Mouse (Mus musculus): ENCODE data around the gene Nek11. TPM values are rescaled to one million over a fixed set of nuclear protein-coding genes. Genes with fewer than 3 reads are reported as not detected.

Gene Nek11
- polyA plus RNA-seq, 1 experiment from 2014 or later = 0.18 TPM

DNA sequence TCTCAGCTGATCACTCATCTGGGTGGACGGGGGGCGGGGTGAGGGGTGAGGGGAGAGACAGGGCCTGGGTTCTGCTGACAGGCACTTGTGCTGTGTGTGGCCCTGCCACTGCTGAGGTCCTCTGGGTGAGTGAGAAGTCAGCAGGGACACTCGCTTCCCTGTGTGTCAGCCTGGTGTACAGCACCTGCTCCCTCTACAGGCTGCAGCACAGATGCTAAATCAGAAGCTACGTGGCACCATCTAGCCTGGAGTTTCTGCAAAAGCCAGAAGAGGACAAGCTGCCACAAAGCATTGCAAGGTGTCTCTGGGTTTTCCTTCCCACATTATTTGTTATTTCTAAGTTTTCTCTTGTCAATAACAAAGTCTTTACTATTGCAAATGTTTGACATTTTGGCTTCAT, 180.9 kb downstream of the Nek11 start:
- no peak for ATAC-seq (ENCODE audit: insufficient number of reproducible peaks, insufficient read depth, low FRiP score, low read depth)
- Histone ChIP-seq H3K9me3 (ENCODE audit: control insufficient read depth, low read length) (no peaks in the 10 kb centered on the region), H3K27ac (replicated peaks in 1 of 2; ENCODE audit: control insufficient read depth in 1 of 2, insufficient read depth in 1 of 2, low read depth in 2 of 2, low read length in 2 of 2) (no peak overlapping the region), H3K4me2 (ENCODE audit: low read length) (no peak overlapping the region), H3K4me3 (ENCODE audit: control insufficient read depth in 1 of 2, insufficient read depth in 1 of 2, low read depth in 1 of 2, low read length in 2 of 2) (no peak overlapping the region), H3K36me3 (ENCODE audit: control insufficient read depth, insufficient read depth, low read length) (no peaks in the 10 kb centered on the region), H3K27me3 (ENCODE audit: control insufficient read depth, insufficient read depth, low read length) (no peaks in the 10 kb centered on the region), H3K9ac (ENCODE audit: low read length) (no peak overlapping the region), H3K4me1 (ENCODE audit: control insufficient read depth in 2 of 2, insufficient read depth in 2 of 2, low read length in 2 of 2) (no peaks in the 10 kb centered on the region)
- 31% methylated on average over 4 of the region's 4 CpGs for WGBS

DNA sequence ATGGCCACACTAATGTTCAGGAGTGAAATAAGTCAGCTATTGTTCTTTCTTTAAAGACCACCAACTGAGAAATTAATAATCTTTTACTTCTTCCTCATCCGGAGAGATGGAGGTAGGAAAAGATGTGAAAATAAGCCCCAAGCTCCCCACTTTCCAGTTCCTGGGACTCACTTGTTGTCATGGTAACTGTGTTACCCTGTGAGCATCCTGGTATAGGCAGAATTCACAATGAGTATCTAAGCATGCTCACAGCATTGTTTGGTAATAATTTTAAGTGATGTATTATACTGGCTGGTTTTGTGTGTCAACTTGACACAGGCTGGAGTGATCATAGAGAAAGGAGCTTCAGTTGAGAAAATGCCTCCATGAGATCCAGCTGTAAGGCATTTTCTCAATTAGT, 195.0 kb downstream of the Nek11 start:
- H3K9ac ChIP-seq (ENCODE audit: low read length) = no peak overlapping the region
- H3K9me3 ChIP-seq (ENCODE audit: control insufficient read depth, low read length) = 0 out of 2 replicates have a peak, but pooled peaks cover 4% of the 10 kb centered on the region
- H3K4me2 ChIP-seq (ENCODE audit: low read length) = no peak overlapping the region
- no peaks in the 10 kb centered on the region for H3K4me1 ChIP-seq (ENCODE audit: control insufficient read depth in 2 of 2, insufficient read depth in 2 of 2, low read length in 2 of 2)
- H3K36me3 ChIP-seq (ENCODE audit: control insufficient read depth, insufficient read depth, low read length) = no peaks in the 10 kb centered on the region
- WGBS = 81% methylated on average over 1 of the region's 1 CpGs
- no peak for ATAC-seq (ENCODE audit: insufficient number of reproducible peaks, insufficient read depth, low FRiP score, low read depth)
- no peak overlapping the region for H3K27ac ChIP-seq (replicated peaks in 1 of 2; ENCODE audit: control insufficient read depth in 1 of 2, insufficient read depth in 1 of 2, low read depth in 2 of 2, low read length in 2 of 2)
- H3K27me3 ChIP-seq (ENCODE audit: control insufficient read depth, insufficient read depth, low read length) = no peaks in the 10 kb centered on the region
- H3K4me3 ChIP-seq (ENCODE audit: control insufficient read depth in 1 of 2, insufficient read depth in 1 of 2, low read depth in 1 of 2, low read length in 2 of 2) = no peak overlapping the region

- Histone ChIP-seq H3K27me3 (ENCODE audit: control insufficient read depth, insufficient read depth, low read length) (no peaks in the 10 kb centered on the region), H3K27ac (replicated peaks in 1 of 2; ENCODE audit: control insufficient read depth in 1 of 2, insufficient read depth in 1 of 2, low read depth in 2 of 2, low read length in 2 of 2) (no peak overlapping the region), H3K4me2 (ENCODE audit: low read length) (no peak overlapping the region), H3K4me3 (ENCODE audit: control insufficient read depth in 1 of 2, insufficient read depth in 1 of 2, low read depth in 1 of 2, low read length in 2 of 2) (no peak overlapping the region), H3K4me1 (ENCODE audit: control insufficient read depth in 2 of 2, insufficient read depth in 2 of 2, low read length in 2 of 2) (no peaks in the 10 kb centered on the region), H3K9me3 (ENCODE audit: control insufficient read depth, low read length) (no peaks in the 10 kb centered on the region), H3K9ac (ENCODE audit: low read length) (no peak overlapping the region), H3K36me3 (ENCODE audit: control insufficient read depth, insufficient read depth, low read length) (no peaks in the 10 kb centered on the region)
- WGBS = 57% methylated on average over 3 of the region's 3 CpGs
- no peak for ATAC-seq (ENCODE audit: insufficient number of reproducible peaks, insufficient read depth, low FRiP score, low read depth)
Measured at GRCm38 (mm10) chr9:105186725-105187124, 208.6 kb downstream of the Nek11 start.

GRCm38 (mm10) chr9:105182392-105182791, 212.9 kb downstream of the Nek11 start:
- 73% methylated on average over 3 of the region's 3 CpGs for whole genome bisulfite sequencing
- H3K27ac ChIP-seq (replicated peaks in 1 of 2; ENCODE audit: control insufficient read depth in 1 of 2, insufficient read depth in 1 of 2, low read depth in 2 of 2, low read length in 2 of 2) = no peak overlapping the region
- H3K27me3 ChIP-seq (ENCODE audit: control insufficient read depth, insufficient read depth, low read length) = no peaks in the 10 kb centered on the region
- H3K9ac ChIP-seq (ENCODE audit: low read length) = no peak overlapping the region
- H3K4me2 ChIP-seq (ENCODE audit: low read length) = no peak overlapping the region
- no peak overlapping the region for H3K4me3 ChIP-seq (ENCODE audit: control insufficient read depth in 1 of 2, insufficient read depth in 1 of 2, low read depth in 1 of 2, low read length in 2 of 2)
- ATAC-seq (ENCODE audit: insufficient number of reproducible peaks, insufficient read depth, low FRiP score, low read depth) = no peak
- no peaks in the 10 kb centered on the region for H3K9me3 ChIP-seq (ENCODE audit: control insufficient read depth, low read length)
- H3K36me3 ChIP-seq (ENCODE audit: control insufficient read depth, insufficient read depth, low read length) = no peaks in the 10 kb centered on the region
- H3K4me1 ChIP-seq (ENCODE audit: control insufficient read depth in 2 of 2, insufficient read depth in 2 of 2, low read length in 2 of 2) = no peaks in the 10 kb centered on the region

DNA sequence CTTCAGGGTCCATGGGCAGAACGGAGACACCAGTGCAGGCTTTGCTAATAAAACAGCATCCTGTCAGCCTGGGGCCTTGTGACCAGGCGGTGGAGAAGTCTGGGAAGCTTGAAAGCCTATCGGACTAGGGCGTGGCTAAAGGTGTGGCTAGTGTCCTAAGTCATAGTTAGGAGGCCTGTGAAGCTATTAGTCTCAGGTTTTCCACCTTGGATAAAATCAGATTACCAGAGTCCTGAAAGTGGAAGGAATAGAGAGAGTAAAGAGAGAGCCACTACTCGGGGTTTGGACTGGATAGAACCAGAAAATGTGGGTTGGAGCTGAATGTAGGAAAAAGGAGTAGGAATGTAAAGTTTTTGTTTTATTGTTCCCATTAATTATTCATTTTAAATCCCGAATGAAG, 250.3 kb downstream of the Nek11 start, which contains the start of gene 1700080E11Rik:
TSS of gene 1700080E11Rik (minus strand) at position 101 of the 400 bp plus-strand sequence.
- no peaks in the 10 kb centered on the region for H3K36me3 ChIP-seq (ENCODE audit: control insufficient read depth, insufficient read depth, low read length)
- no peak within 1 kb of the TSS for H3K4me3 ChIP-seq (ENCODE audit: control insufficient read depth in 1 of 2, insufficient read depth in 1 of 2, low read depth in 1 of 2, low read length in 2 of 2)
- no peaks in the 10 kb centered on the region for H3K4me1 ChIP-seq (ENCODE audit: control insufficient read depth in 2 of 2, insufficient read depth in 2 of 2, low read length in 2 of 2)
- no peak within 1 kb of the TSS for H3K4me2 ChIP-seq (ENCODE audit: low read length)
- H3K9me3 ChIP-seq (ENCODE audit: control insufficient read depth, low read length) = no peaks in the 10 kb centered on the region
- H3K27ac ChIP-seq (replicated peaks in 1 of 2; ENCODE audit: control insufficient read depth in 1 of 2, insufficient read depth in 1 of 2, low read depth in 2 of 2, low read length in 2 of 2) = no peak within 1 kb of the TSS
- H3K9ac ChIP-seq (ENCODE audit: low read length) = no peak within 1 kb of the TSS
- no peak for ATAC-seq (ENCODE audit: insufficient number of reproducible peaks, insufficient read depth, low FRiP score, low read depth)
- 70% methylated on average over 6 of the region's 6 CpGs for WGBS
- no peaks in the 10 kb centered on the region for H3K27me3 ChIP-seq (ENCODE audit: control insufficient read depth, insufficient read depth, low read length)

DNA sequence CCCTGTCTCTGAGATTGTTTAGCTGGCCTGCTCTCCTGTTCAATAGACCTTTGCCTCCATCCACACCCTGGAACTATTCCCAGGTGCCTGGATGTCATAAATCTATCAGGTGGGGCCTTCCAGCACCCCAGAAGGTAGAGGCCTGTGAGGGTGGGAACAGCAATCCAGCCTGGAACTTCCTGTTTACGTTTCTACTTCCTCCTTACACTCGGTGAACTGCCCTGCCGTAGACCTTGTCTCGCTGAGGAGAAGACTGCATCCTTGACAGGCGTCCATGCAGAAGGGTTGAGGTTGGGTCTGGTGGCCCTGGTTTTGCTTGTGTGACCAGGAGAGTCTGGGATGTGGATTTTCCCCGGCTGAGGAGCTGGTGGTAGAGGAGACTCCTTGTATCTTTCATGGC, 256.1 kb downstream of the Nek11 start:
- H3K36me3 ChIP-seq (ENCODE audit: control insufficient read depth, insufficient read depth, low read length) = no peaks in the 10 kb centered on the region
- no peak overlapping the region for H3K9ac ChIP-seq (ENCODE audit: low read length)
- H3K4me2 ChIP-seq (ENCODE audit: low read length) = no peak overlapping the region
- no peak overlapping the region for H3K27ac ChIP-seq (replicated peaks in 1 of 2; ENCODE audit: control insufficient read depth in 1 of 2, insufficient read depth in 1 of 2, low read depth in 2 of 2, low read length in 2 of 2)
- H3K4me1 ChIP-seq (ENCODE audit: control insufficient read depth in 2 of 2, insufficient read depth in 2 of 2, low read length in 2 of 2) = no peaks in the 10 kb centered on the region
- 70% methylated on average over 6 of the region's 6 CpGs for WGBS
- no peak for ATAC-seq (ENCODE audit: insufficient number of reproducible peaks, insufficient read depth, low FRiP score, low read depth)
- no peaks in the 10 kb centered on the region for H3K9me3 ChIP-seq (ENCODE audit: control insufficient read depth, low read length)
- H3K27me3 ChIP-seq (ENCODE audit: control insufficient read depth, insufficient read depth, low read length) = no peaks in the 10 kb centered on the region
- no peak overlapping the region for H3K4me3 ChIP-seq (ENCODE audit: control insufficient read depth in 1 of 2, insufficient read depth in 1 of 2, low read depth in 1 of 2, low read length in 2 of 2)

DNA sequence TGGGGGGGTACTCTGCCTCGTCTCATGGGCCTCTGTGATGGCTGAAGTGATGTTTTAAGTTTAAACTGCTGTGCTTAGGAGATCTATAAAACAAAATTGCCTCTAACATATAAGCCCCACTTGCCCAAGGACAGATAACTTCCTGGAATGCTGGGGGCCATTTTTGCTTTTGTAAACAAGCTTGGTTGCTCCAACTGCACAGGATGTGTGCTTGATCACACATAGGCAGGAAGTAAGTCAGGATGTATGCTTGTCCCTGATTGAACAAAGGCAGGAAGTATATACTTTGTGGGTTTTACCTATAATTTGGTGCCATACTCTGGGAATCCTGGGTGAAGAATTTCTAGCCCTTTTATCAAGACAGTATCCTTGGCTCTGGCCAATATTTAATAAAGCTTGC, 258.9 kb downstream of the Nek11 start:
- no peak overlapping the region for H3K4me3 ChIP-seq (ENCODE audit: control insufficient read depth in 1 of 2, insufficient read depth in 1 of 2, low read depth in 1 of 2, low read length in 2 of 2)
- no peak for ATAC-seq (ENCODE audit: insufficient number of reproducible peaks, insufficient read depth, low FRiP score, low read depth)
- H3K4me2 ChIP-seq (ENCODE audit: low read length) = no peak overlapping the region
- H3K9me3 ChIP-seq (ENCODE audit: control insufficient read depth, low read length) = no peaks in the 10 kb centered on the region
- WGBS = 26% methylated on average over 1 of the region's 1 CpGs
- H3K36me3 ChIP-seq (ENCODE audit: control insufficient read depth, insufficient read depth, low read length) = no peaks in the 10 kb centered on the region
- H3K9ac ChIP-seq (ENCODE audit: low read length) = no peak overlapping the region
- H3K27ac ChIP-seq (replicated peaks in 1 of 2; ENCODE audit: control insufficient read depth in 1 of 2, insufficient read depth in 1 of 2, low read depth in 2 of 2, low read length in 2 of 2) = no peak overlapping the region
- H3K27me3 ChIP-seq (ENCODE audit: control insufficient read depth, insufficient read depth, low read length) = no peaks in the 10 kb centered on the region
- peaks cover 3 to 4% of the 10 kb centered on the region in 2 experiments; a peak in 2 of 4 replicates for H3K4me1 ChIP-seq (ENCODE audit: control insufficient read depth in 2 of 2, insufficient read depth in 2 of 2, low read length in 2 of 2)

GRCm38 (mm10) chr9:105134536-105134935, 260.8 kb downstream of the Nek11 start:
- H3K9me3 ChIP-seq (ENCODE audit: control insufficient read depth, low read length) = no peaks in the 10 kb centered on the region
- H3K9ac ChIP-seq (ENCODE audit: low read length) = no peak overlapping the region
- ATAC-seq (ENCODE audit: insufficient number of reproducible peaks, insufficient read depth, low FRiP score, low read depth) = no peak
- H3K27me3 ChIP-seq (ENCODE audit: control insufficient read depth, insufficient read depth, low read length) = no peaks in the 10 kb centered on the region
- no peak overlapping the region for H3K4me3 ChIP-seq (ENCODE audit: control insufficient read depth in 1 of 2, insufficient read depth in 1 of 2, low read depth in 1 of 2, low read length in 2 of 2)
- WGBS = 73% methylated on average over 5 of the region's 5 CpGs
- no peak overlapping the region for H3K4me2 ChIP-seq (ENCODE audit: low read length)
- peaks cover 4 to 10% of the 10 kb centered on the region in 2 experiments; a peak in 3 of 4 replicates for H3K4me1 ChIP-seq (ENCODE audit: control insufficient read depth in 2 of 2, insufficient read depth in 2 of 2, low read length in 2 of 2)
- no peaks in the 10 kb centered on the region for H3K36me3 ChIP-seq (ENCODE audit: control insufficient read depth, insufficient read depth, low read length)
- no peak overlapping the region for H3K27ac ChIP-seq (replicated peaks in 1 of 2; ENCODE audit: control insufficient read depth in 1 of 2, insufficient read depth in 1 of 2, low read depth in 2 of 2, low read length in 2 of 2)
